Mouse (Mus musculus): ENCODE data around the gene Krtap9-3. TPM values are rescaled to one million over a fixed set of nuclear protein-coding genes. Genes with fewer than 3 reads are reported as not detected.
"Not testable (repeated sequence)": the region's sequence is repeated elsewhere in the genome, so short reads cannot be mapped to it uniquely, and the experiment has no call there.

The Krtap9-3 gene
- polyA plus RNA-seq (2016; fragmentation: Nextera tagmentation; extraction: Ambion mirVana): not detected in 2 replicates

GRCm38 (mm10) chr11:99597742-99598141 lies at the start of gene Krtap9-3:
Gene Krtap9-3, minus strand, starts transcription at chr11:99598105.
- not testable (repeated sequence) for H3K27me3 ChIP-seq (ENCODE audit: low read depth, poor library complexity, severe bottlenecking); H3K4me1 ChIP-seq; H3K4me3 ChIP-seq; H3K9me3 ChIP-seq (replicated peaks); DNase-seq (ENCODE audit: low spot score); H3K27ac ChIP-seq (replicated peaks); H3K36me3 ChIP-seq
- WGBS: 87% methylated on average over 6 of the region's 6 CpGs

- DNase-seq (ENCODE audit: low spot score): no peak
- Histone ChIP-seq H3K36me3 (no peaks in the 10 kb centered on the region), H3K9me3 (replicated peaks) (no peaks in the 10 kb centered on the region), H3K27ac (replicated peaks) (no peak overlapping the region), H3K4me1 (no peaks in the 10 kb centered on the region), H3K27me3 (ENCODE audit: low read depth, poor library complexity, severe bottlenecking) (no peaks in the 10 kb centered on the region), H3K4me3 (no peak overlapping the region)
- 90% methylated on average over 15 of the region's 15 CpGs for WGBS
Measured at GRCm38 (mm10) chr11:99646444-99646843, 48.5 kb upstream of the Krtap9-3 start.

GRCm38 (mm10) chr11:99644351-99644750 lies 46.4 kb upstream of the Krtap9-3 start:
- Histone ChIP-seq H3K36me3 (no peaks in the 10 kb centered on the region), H3K27me3 (ENCODE audit: low read depth, poor library complexity, severe bottlenecking) (no peaks in the 10 kb centered on the region), H3K9me3 (replicated peaks) (no peaks in the 10 kb centered on the region), H3K4me1 (no peaks in the 10 kb centered on the region), H3K4me3 (no peak overlapping the region), H3K27ac (replicated peaks) (no peak overlapping the region)
- no peak for DNase-seq (ENCODE audit: low spot score)
- WGBS: 83% methylated on average over 3 of the region's 3 CpGs

GRCm38 (mm10) chr11:99643635-99644139 lies 45.8 kb upstream of the Krtap9-3 start, which contains the start of gene Krtap4-7:
Gene Krtap4-7, minus strand, starts transcription at chr11:99644089.
- not testable (repeated sequence) for H3K36me3 ChIP-seq; DNase-seq (ENCODE audit: low spot score); H3K27ac ChIP-seq (replicated peaks); H3K9me3 ChIP-seq (replicated peaks); H3K27me3 ChIP-seq (ENCODE audit: low read depth, poor library complexity, severe bottlenecking); H3K4me1 ChIP-seq; H3K4me3 ChIP-seq
- 82% methylated on average over 9 of the region's 9 CpGs for WGBS

DNA sequence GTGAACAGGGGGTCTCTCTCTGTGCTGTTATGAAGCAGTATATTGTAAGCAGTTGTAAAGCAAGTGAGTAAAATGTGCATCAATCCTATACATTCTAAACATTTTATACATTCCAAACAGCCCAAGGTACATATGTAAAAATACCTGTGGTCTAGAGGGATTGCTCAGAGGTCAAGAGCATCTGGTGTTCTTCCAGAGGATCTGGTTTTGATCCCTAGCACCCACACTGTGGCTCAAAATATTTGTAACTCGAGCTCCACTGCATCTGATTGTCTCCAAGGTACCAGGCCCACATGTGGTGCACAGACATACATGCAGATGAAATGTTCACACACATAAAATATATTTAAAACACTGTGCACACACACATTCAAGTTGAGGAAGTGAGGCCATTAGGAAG lies 43.0 kb upstream of the Krtap9-3 start:
- Histone ChIP-seq H3K4me3 (no peak overlapping the region), H3K27me3 (ENCODE audit: low read depth, poor library complexity, severe bottlenecking) (no peaks in the 10 kb centered on the region), H3K36me3 (no peaks in the 10 kb centered on the region), H3K9me3 (replicated peaks) (no peaks in the 10 kb centered on the region), H3K4me1 (no peaks in the 10 kb centered on the region), H3K27ac (replicated peaks) (no peak overlapping the region)
- WGBS: 45% methylated on average over 1 of the region's 1 CpGs
- DNase-seq (ENCODE audit: low spot score): no peak

DNA sequence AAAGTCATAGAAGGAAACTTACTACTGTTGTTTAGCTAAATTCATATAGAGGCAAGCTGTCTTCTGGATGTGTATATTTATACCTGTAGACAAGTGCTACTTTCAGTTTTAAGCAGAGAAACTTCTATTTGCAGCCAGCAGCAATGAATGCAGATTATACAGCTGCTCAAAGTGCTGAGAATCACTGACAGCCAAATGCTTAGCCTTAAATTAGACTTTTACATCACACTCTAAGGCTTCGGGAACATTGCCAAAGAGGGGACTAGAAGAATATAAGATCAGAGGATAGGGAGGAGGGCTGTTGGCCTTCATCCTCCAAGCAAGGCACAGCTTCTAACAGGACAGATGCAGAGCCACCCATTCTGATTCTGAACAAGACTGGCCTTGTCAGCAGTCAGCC lies 39.2 kb upstream of the Krtap9-3 start:
- Histone ChIP-seq H3K27ac (replicated peaks) (no peak overlapping the region), H3K27me3 (ENCODE audit: low read depth, poor library complexity, severe bottlenecking) (no peaks in the 10 kb centered on the region), H3K4me1 (peaks cover 5% of the 10 kb centered on the region), H3K9me3 (replicated peaks) (no peaks in the 10 kb centered on the region), H3K36me3 (no peaks in the 10 kb centered on the region), H3K4me3 (no peak overlapping the region)
- 84% methylated on average over 1 of the region's 1 CpGs for WGBS
- no peak for DNase-seq (ENCODE audit: low spot score)

DNA sequence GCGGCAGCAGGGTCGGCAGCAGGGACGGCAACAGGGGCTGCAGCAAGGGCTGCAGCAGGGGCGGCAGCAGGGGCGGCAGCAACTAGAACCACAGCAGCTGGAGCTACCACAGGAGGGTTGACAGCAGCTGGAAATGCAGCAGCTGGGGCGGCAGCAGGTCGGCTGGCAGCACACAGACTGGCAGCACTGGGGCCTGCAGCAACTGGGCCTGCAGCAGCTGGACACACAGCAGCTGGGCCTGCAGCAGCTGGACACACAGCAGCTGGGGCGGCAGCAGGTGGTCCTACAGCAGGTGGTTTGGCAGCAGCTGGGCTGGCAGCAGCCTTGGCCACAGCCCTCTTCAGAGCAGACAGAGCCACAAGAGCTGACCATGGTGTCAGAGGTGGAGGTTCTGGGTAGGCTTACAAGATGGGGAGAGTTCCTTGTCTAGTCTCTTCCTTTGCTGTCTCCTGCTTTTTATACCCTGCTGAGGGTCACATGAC lies 36.8 kb upstream of the Krtap9-3 start, which contains the start of gene Krtap4-2:
Gene Krtap4-2, minus strand, starts transcription at position 432 of the 482 bp plus-strand sequence.
- Histone ChIP-seq H3K9me3 (replicated peaks) (no peaks in the 10 kb centered on the region), H3K4me3 (no peak within 1 kb of the TSS), H3K27ac (replicated peaks) (no peak within 1 kb of the TSS), H3K27me3 (ENCODE audit: low read depth, poor library complexity, severe bottlenecking) (no peaks in the 10 kb centered on the region), H3K4me1 (peaks cover 5% of the 10 kb centered on the region), H3K36me3 (no peaks in the 10 kb centered on the region)
- WGBS: 34% methylated on average over 8 of the region's 8 CpGs
- DNase-seq (ENCODE audit: low spot score): no peak

DNA sequence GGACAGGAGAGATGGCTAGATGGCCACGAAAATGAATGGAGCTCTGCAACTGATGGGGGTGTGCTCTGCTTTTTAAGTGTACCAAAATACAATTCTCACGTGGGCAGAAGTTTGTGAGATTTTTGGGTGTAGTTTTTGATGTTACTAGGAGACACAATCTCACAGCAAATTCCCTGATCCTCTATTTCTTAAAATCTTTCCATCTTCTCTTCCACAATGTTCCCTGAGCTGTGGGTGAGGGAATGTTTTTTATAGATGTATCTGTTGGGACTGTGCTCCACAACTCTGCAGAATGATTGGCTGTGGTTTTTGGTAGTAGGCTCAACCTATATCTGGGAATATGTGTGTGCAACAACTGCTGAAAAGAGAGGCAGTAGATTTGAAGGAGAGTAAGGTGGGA lies 35.4 kb upstream of the Krtap9-3 start:
- no peak for DNase-seq (ENCODE audit: low spot score)
- 71% methylated on average over 2 of the region's 2 CpGs for WGBS
- Histone ChIP-seq H3K36me3 (no peaks in the 10 kb centered on the region), H3K27me3 (ENCODE audit: low read depth, poor library complexity, severe bottlenecking) (no peaks in the 10 kb centered on the region), H3K27ac (replicated peaks) (no peak overlapping the region), H3K9me3 (replicated peaks) (no peaks in the 10 kb centered on the region), H3K4me3 (no peak overlapping the region), H3K4me1 (peaks cover 5% of the 10 kb centered on the region)

- peaks cover 5% of the 10 kb centered on the region for H3K4me1 ChIP-seq
- WGBS: 81% methylated on average over 3 of the region's 3 CpGs
Measured at GRCm38 (mm10) chr11:99630890-99631289, 33.0 kb upstream of the Krtap9-3 start.

DNA sequence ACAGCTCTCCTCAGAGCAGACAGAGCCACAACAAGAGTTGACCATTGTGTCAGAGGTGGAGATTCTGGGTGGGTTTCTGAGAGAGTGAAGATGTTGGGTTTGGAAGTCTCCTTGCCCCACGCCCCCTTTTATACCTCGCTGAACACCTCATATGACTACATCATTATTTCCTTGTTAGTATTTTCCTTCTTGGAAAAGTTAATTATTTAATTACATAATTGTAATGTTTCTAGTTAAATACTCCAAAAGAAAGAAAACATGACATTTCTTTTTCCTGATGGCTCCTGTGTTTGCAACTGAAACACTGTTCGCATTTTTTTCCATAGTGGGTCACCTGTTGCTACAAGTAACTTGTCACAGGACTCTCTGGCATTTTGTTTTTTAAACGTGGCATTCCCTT lies 30.2 kb upstream of the Krtap9-3 start, which contains the start of gene Krtap4-1:
Gene Krtap4-1, minus strand, starts transcription at position 101 of the 400 bp plus-strand sequence.
- DNase-seq (ENCODE audit: low spot score): no peak
- 87% methylated on average over 4 of the region's 4 CpGs for WGBS

More at GRCm38 (mm10) chr11:99630890-99631289, 33.0 kb upstream of the Krtap9-3 start:
- Histone ChIP-seq H3K27ac (replicated peaks) (no peak overlapping the region), H3K36me3 (no peaks in the 10 kb centered on the region), H3K9me3 (replicated peaks) (no peaks in the 10 kb centered on the region), H3K27me3 (ENCODE audit: low read depth, poor library complexity, severe bottlenecking) (no peaks in the 10 kb centered on the region), H3K4me3 (no peak overlapping the region)
- no peak for DNase-seq (ENCODE audit: low spot score)

DNA sequence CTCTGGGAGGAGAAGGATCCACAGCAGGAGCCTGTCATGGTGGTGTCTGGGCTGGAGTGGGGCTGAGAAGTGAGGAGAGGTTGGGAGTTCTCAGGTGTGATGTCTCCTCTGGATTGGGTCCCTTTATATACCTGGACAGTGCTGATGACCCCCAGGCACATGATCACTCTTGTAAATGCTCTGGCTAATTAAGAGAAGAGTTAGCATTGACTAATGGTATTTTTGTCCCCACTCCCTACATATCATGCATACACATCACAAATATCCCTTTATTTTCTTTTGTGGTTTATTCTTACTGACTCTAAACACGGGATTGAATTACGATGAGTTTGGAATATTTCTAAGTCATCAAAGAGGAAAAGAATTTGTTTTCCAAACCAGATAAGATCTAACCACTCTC lies 22.4 kb upstream of the Krtap9-3 start, which contains the start of gene Gm11562:
Gene Gm11562, minus strand, starts transcription at position 101 of the 400 bp plus-strand sequence.
- H3K27me3 ChIP-seq (ENCODE audit: low read depth, poor library complexity, severe bottlenecking): no peaks in the 10 kb centered on the region
- 87% methylated on average over 2 of the region's 2 CpGs for WGBS
- no peak within 1 kb of the TSS for H3K27ac ChIP-seq (replicated peaks)
- no peak within 1 kb of the TSS for H3K4me3 ChIP-seq
- H3K36me3 ChIP-seq: no peaks in the 10 kb centered on the region
- no peaks in the 10 kb centered on the region for H3K4me1 ChIP-seq
- DNase-seq (ENCODE audit: low spot score): no peak
- H3K9me3 ChIP-seq (replicated peaks): no peaks in the 10 kb centered on the region

More for the DNA sequence above, 30.2 kb upstream of the Krtap9-3 start, which contains the start of gene Krtap4-1:
- no peaks in the 10 kb centered on the region for H3K27me3 ChIP-seq (ENCODE audit: low read depth, poor library complexity, severe bottlenecking)
- H3K4me3 ChIP-seq: no peak within 1 kb of the TSS
- H3K27ac ChIP-seq (replicated peaks): no peak within 1 kb of the TSS
- no peaks in the 10 kb centered on the region for H3K36me3 ChIP-seq
- H3K9me3 ChIP-seq (replicated peaks): no peaks in the 10 kb centered on the region
- no peaks in the 10 kb centered on the region for H3K4me1 ChIP-seq

DNA sequence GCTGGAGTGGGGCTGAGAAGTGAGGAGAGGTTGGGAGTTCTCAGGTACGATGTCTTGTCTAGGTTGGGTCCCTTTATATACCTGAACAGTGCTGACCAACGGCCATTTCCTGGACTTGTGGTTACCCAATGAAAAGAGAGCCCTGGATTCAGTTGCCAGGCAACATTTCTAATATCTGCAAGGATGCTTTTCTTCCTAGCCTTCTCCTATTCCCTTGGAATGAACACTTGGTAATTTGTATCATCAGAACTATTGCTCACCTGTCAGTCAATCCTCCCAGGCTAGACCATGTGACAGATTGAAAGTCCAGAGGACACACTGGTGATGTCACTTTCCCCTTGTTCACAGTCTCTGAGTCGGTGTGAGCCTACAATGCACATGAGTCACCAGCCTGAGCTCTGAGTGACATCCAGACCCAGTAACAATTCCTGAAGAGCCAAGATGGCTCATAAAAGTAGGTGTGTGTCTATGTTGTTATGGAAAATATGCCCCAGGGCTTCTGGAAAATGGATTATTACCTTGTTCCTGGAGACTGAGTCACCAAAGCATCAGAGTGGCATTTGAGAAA lies 17.0 kb upstream of the Krtap9-3 start, which contains the start of gene Krtap2-4:
Gene Krtap2-4, minus strand, starts transcription at position 51 of the 568 bp plus-strand sequence.
- Histone ChIP-seq H3K4me1 (no peaks in the 10 kb centered on the region), H3K4me3 (no peak within 1 kb of the TSS), H3K36me3 (no peaks in the 10 kb centered on the region), H3K9me3 (replicated peaks) (no peaks in the 10 kb centered on the region), H3K27me3 (ENCODE audit: low read depth, poor library complexity, severe bottlenecking) (no peaks in the 10 kb centered on the region), H3K27ac (replicated peaks) (no peak within 1 kb of the TSS)
- 76% methylated on average over 3 of the region's 3 CpGs for WGBS
- DNase-seq (ENCODE audit: low spot score): no peak

DNA sequence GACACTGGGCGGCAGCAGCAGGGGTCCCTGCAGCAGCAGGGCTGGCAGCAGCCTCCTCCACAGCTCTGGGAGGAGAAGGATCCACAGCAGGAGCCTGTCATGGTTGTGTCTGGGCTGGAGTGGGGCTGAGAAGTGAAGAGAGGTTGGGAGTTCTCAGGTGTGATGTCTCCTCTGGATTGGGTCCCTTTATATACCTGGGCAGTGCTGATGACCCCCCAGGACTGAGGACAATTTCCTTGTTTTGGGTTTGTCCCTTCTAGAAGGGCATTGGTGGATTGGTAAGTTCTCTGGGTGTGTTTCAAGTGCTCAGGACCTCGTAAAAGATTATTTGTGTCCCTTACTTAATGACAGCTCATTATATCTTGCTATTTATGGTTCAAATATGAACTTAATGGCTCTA lies 12.2 kb upstream of the Krtap9-3 start, which contains the start of gene Gm11937:
Gene Gm11937, minus strand, starts transcription at position 101 of the 400 bp plus-strand sequence.
- H3K4me3 ChIP-seq; H3K9me3 ChIP-seq (replicated peaks); H3K27me3 ChIP-seq (ENCODE audit: low read depth, poor library complexity, severe bottlenecking); H3K27ac ChIP-seq (replicated peaks); H3K4me1 ChIP-seq; H3K36me3 ChIP-seq; DNase-seq (ENCODE audit: low spot score): not testable (repeated sequence)
- 81% methylated on average over 2 of the region's 2 CpGs for WGBS
